Mouse (Mus musculus): ENCODE measurements at regions not wholly inside any gene's neighbourhood (a gene's known extent, or its start where the extent isn't known, plus 50 kb on each side); places are given as distances from the start of the nearest gene placed in this dataset.

DNA sequence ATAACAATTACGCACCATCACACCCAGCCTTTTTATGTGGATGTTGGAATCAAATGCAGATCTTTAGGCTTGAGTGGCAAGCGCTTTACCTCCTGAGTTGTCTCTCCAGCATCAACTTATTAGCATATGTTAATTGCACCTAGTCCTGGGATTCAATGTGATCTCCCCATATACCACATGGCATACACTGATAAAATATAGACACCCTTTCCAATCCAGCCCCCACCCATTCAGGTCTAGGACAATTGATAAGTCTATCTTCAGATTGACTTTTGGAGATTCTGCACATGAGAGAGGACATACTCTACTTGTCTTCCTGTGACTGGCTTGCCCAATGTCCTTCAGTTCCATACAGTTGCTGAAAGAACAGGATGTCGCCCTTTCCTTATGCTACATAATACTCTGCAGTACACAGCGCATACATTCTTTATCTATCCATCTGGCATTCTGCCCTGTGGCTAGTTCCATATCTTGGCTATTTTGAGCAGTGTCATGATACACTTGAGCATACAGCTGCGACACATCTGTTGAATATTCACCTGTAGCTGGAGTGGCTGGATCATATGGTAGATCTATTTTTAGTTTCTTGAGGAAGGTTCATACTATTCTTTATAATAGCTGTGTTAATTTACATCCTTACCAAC, 120.3 kb downstream of the Gsdmc2 start:
- DNase-seq (ENCODE audit: low read depth, low spot score), result no peak

DNA sequence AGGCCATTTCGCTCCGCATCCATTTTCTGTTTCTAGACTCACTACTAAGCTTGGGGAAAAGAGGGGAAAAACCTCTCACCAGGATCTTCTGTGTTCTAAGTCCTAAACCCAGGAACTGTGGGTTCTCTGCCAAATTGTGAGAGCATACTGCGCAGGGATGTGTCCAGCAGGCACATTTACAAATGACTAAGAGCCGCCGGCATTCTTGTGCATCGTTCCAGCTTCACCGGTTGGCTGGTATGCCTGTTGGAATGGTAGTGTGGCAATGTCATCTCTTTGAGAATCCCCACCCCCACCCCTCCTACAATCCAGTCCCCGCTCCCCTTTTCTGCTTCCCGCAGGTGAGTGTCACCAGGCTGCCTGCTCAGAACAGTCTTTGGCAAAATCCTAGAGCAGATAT, 122.0 kb downstream of the Gsdmc2 start:
- no peak for DNase-seq (ENCODE audit: low read depth, low spot score)

DNA sequence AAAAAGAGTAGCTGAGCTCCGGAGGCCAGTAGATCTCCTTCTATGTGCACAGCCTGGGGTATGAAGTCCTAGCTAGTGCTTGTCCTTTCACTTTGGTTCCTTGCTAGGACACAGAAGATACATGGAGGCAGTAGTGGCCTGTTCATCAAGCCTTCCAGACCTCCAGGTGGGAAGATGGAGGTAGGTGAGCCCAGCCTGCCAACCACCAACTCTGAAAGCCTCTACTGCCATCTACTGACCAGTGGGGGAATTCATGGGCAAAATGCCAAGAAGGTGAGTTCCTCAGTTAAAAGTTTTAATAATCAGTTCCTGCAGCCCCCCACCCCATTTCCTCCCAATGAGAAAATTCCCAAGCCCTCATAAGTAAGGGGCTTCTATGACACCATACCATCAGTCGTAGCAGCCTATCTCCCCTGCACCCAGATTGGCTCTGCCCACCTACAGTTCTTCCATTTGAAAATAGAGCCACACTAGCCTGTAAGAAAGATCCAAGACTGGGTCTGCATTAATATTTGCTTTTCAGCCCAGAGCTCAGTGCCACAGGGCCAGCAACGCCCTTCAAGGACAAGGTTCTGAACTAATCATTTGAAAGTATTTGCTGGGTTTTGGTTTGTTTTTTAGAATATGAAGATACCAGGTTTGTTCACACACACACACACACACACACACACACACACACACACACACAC, 123.2 kb downstream of the Gsdmc2 start:
- peak; percentile 53 for DNase-seq (ENCODE audit: low read depth, low spot score)

DNA sequence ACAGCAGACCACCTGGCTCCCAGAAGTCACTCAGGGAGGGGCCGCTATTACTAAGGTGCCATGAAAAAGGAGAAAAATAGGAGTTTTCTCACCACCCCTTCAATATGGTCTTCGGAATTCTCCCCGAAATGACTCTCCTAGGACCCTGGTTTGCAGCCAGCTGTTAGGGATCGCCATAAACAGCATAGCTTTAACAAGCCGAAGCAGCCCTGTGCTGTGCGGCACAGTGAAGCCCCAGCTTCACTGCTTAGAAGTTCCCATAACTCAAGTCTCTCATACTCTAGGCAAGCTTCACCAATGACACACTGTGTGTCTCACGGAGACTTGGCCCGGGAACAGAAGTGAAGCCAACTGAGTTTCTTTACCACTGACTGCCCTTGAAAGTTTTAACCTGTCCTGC, 127.2 kb downstream of the Gsdmc2 start:
- DNase-seq (ENCODE audit: low read depth, low spot score), result no peak

DNA sequence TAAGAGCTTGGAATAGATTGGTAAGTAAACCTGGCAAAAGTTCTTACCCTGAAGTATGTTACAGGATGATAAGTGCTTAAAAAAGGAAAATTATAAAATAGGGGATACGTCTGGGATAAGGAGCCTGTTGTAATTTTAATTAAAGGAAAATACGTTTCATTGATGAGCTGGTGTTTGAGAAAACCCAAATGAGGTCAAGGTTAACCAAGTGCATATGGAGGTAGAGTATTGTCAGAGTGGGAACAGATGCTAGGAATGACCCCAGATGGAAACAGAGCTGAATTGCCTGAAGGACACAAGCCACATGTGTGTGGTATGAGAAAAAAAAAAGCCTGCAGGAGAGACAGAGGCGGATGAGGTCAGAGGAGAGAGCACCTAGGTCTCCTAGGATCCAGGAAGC, 131.3 kb downstream of the Gsdmc2 start:
- DNase-seq (ENCODE audit: low read depth, low spot score), result no peak

DNA sequence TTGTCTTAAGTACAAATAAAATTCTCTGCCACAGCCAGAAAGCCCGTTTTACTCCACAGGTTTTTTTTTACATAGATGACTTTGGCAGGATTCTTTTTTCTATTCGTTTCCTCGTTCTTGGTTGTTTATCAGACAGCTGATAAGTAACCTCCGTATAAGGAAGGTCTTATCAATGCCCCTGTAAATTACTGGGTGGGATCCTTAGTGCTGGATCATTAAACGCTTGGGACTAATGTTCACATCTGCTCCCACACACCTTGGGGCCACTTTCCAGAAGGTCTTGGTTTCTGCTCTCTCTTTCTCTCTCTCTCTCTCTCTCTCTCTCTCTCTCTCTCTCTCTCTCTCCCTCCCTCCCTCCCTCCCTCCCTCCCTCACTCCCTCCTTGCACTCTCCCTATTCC, 134.6 kb downstream of the Gsdmc2 start:
- no peak for DNase-seq (ENCODE audit: low read depth, low spot score)

DNA sequence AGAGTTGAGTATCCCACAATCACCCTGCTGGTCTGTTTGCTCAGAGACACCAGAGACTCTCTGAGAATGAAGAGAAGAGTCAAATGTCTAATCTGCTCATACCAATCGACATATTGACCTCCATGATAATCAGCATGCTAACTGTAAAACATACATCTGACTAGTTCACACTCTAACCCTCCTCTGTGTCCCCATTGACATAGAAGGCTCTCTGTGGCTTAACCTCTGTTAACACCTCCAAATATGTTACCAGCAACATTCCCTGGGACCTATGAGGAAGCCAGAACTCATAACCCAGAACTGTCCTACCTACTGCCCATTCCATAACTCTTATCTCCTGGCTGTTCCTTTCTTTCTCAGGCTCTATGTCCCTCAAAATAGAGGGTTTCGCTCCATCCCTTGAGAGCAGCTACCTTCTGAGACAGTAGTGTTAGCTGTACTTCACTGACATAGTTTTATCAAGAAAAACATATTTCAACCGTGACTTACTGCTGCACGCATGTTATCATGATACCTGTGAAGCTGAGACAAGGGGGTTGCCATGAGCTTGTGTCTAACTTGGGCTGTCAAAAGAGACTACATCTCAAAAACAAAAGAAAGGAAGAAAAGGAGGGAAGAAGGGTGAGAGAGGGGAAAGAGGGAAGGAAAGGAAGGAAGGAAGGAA, 135.6 kb downstream of the Gsdmc2 start:
- DNase-seq (ENCODE audit: low read depth, low spot score), result no peak

DNA sequence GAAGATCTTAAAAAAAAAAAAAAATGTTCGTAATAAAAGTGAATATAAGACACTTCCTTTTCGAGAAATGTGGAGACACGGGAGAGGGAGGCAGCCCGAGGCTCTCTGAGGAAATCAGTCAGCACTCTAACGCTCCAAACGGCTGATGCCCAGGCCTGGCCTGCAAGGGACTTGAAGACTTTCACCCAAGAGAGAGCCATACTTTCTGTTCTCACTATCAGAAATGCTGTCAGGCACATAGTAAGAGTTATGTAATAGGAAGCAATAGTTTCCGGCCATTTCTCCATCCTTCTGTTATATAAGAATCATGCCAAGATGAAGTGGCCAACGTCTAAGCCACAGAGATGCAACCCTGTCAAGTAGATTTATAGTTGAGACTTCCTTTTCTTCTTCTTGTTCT, 140.3 kb downstream of the Gsdmc2 start:
- DNase-seq (ENCODE audit: low read depth, low spot score), result no peak

DNA sequence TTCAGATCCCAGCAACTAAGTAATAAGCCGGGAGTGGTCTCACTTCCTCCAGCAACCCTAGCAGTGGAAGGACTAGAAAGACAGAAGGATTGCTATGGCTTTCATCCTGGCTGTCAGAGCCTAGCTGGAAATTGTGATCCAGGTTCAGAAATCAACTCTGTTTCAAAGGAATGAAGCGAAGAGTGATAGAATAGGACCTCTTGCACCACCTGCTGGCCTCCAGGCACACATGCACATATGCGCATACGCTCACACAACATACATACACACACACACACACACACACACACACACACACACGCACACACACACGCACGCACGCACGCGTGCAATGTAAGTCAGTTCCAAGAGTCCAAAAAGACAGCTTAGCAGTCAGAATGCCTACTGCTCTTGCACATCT, 147.1 kb downstream of the Gsdmc2 start:
- peak; percentile 18 for DNase-seq (ENCODE audit: low read depth, low spot score)

DNA sequence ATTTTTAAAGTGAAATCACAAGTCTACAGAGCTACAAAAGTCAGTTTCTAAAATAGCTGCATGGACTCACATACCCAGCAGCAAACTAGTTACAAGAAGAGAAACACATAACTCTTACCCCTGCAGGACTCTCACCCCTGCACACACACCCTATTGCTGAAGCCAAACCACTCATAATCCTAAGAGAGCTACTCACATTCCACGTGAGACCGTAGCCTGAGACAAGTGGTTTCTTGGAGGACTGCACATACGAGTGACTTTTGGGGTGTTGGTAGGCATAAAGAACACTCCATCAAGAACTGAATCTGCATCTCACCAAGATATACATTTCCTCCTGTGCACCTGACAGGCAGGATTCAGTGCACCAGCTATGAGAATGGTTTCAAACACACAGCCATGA, 150.8 kb downstream of the Gsdmc2 start:
- no peak for DNase-seq (ENCODE audit: low read depth, low spot score)

DNA sequence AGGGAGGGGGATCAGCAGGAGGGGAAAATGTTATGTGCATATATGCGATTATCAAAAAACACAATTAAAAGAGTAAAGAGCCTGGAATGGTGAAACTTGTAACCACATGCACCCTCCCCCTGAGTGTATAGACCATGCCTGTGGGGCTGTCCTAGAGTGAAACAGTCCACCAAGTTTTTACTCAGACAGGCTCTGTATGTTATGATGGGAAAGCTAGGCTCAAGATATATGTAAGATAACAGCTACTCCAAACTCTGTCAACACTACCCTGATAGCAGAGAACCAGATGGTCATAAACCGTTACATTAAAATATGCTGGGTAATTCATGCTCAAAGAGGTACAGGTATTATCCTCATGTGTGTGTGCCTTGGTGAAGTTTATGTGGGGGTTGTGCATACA, 151.4 kb downstream of the Gsdmc2 start:
- DNase-seq (ENCODE audit: low read depth, low spot score), result no peak

DNA sequence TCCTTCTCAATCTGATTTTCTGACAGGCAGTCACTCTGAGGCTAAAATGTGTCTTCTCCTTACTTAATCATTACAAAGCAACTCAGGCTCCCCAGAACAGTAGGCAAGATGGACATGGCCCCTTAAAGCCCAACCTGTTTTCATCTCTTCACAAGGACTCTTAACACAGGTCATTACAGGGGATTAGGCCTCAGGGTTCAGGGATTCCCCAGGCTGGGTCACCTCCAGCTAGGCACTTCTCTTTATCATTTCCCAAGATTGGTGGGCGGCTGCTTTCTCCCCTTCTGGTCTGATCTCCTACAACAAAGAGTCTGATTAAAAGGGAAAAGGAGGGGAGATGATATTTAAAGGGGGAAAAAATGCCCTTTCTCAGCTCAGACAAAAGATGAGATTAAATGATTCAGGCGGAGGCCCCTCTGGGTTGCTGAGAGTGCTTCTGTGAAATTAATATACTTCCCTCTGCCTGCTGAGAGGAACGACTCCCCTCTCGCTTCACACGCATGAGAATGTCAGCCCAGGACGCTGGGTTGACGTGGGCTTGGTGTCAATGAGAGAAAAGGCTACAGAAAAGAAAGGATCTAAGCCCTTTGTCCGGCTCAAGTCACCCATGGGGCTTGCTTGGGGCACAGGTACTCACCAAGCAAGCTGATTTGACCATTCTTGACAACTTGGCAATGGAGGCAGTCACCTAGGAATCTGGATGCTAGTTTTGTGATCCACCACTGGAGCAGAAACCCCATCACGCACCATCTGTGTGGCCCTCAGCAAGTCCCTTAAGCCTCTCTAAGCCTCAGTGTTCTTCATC, 152.3 kb downstream of the Gsdmc2 start:
- DNase-seq (ENCODE audit: low read depth, low spot score), result no peak

DNA sequence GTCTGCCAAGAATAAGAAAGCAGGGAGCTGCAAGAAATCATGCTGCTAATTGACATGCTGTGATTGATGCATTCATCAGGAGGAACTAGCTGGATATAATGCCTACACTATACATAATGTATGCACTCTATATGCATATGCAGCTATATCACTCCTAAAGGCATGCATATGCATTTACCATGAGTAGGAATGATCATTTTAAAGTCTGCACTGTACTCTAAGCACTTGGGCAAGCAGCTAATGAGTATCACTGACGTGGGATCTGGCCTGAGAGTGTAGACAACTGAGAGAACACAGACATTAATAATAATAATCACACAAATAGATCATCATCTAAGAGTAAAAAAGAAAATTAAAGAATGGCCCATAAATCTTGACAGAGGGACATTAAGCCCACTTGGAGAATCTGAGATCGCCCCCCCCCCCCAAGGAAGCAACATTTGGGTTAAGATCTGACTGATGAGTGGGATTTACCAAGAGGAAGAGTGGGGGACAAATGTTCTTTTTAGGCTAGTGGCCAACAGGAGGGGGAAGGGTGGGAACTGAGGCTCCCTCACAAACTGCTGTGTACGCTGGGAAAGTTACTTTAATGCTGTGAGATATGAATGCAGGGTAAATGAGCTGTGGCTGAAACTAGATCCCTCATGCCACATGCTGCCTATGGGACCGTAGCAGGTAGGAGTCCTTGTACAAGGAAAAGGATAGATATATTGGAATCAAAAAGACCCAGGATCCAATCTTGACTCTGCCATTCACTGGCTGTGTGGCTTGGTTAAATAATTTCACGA, 155.0 kb downstream of the Gsdmc2 start:
- DNase-seq (ENCODE audit: low read depth, low spot score), result no peak

DNA sequence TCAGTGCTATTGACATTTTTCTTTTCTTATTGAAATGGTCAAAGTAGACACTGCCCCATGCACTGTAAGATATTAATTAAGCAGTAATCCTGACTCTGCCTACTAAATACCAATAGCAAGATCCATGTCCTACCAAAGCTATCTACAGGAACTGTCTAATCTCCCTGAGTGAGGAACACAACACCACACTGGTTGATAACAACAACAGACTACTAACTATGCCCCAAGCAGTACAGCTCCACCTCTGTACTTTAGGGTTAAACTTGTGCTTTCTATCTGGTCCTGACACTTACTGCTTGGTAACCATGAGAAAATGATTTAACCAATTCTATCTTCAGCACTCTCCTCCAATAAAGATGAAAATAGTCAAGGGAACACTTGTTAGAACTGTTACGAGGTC, 157.1 kb downstream of the Gsdmc2 start:
- DNase-seq (ENCODE audit: low read depth, low spot score), result no peak

DNA sequence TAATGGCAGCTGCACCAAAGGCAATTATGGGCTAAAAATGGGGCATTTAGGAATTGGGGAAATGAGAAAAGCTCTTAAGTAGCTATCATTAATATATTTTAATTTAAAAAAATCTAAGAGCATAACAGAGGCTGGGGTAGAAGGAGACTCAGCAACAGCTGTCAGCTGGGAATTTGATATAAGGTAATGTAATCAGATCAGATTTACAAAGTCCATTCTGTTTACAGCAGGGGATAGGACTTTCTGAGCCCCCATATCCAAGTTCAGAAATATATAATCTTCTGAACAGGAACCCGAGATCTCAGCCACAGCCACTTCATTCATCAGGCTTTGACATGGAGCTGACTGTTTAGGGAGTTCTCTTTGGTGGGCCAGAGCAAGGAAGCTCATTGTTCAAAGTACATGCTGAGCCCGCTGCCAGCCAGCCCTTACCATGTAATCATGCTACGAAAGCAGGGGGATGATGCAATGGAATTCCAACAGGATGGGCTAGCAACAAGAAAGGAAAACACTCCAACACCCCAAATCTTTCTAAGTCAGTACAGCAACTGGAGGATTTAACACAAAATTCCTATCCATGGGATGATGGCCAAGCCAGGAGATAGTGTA, 157.9 kb downstream of the Gsdmc2 start:
- DNase-seq (ENCODE audit: low read depth, low spot score), result no peak

DNA sequence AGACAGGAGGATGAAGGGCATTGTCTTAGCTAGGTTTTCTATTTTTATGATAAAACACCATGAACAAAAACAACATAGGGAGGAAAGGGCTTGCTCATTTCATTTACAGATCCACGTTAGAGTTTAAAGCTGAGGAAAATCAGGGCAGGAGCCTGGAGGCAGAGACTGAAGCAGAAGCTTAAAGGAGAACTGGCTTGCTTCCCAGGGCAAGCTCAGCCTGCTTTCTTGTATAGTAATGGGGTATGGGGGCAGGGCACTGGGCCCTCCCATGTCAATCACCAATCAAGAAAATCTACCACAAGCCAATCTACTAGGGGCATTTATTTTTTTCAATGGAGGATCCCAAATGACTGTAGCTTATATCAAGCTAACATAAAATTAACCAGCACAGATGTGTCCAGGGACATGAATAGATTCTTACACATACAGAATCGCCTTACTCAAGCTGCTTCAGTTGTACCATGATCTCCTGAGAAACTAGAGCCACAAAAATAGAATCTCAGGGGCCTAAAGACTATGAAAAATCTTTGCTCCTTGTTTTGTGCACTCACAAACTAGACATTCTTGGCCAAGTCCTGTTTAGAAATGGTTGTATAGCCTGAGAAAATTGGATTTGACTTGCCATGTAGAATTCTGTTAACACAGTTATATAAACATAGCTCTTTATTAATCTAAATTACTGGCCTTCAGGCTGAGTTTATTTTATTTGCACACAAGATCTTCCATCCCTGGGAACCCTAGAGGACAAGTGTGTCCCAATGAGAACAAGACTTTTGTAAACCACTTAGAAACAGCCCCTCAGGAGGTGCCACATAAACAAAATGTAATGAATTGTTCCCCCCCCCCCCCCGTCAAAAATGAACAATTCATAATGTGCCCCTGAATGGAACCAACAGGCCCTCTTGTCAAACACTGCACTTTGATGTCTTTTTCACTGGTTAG, 164.7 kb downstream of the Gsdmc2 start:
- DNase-seq (ENCODE audit: low read depth, low spot score), result no peak

DNA sequence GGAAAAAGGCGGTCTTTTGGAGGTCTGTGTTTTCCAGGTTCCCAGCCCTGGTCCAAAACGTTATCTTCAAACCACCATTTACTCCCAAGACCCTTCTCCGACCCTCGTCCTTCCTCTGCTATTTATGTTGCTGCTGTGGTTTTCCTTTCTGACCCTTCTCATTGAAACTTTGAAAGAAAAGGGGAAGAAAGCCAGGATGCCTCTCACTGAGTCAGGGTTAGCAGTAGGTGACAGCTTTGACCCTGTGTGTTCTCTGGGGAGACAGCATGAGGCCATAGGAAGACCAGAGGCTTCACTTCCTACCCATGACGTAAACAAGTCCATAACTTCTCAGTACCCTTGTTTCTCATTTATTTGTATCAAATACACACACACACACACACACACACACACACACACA, 166.1 kb downstream of the Gsdmc2 start:
- DNase-seq (ENCODE audit: low read depth, low spot score), result no peak

DNA sequence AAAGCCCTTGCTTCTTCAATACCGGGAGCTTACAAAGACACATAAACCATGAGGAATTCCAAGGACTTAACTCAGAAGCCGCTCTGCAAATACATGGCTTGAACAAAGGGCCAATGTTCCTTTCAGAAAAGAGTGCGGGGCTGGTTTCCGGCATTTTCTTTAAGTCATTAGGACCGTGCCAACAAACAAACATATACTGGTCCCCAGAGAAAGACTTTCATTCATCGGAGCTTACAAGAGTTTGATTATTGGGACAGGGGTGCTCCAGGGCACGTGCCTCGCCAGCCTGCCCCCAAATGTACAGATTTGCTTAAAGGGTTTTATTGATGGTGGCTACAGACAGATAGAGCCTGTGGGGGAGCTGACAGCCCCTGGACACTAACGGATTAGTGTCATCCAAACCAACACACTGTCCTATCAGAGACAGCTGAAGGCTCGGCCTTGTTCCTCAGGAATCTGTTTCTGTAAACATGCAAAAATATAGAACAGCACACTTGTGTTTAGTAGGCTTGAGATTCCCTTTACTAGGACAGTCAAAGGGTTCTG, 169.4 kb downstream of the Gsdmc2 start:
- DNase-seq (ENCODE audit: low read depth, low spot score), result no peak

DNA sequence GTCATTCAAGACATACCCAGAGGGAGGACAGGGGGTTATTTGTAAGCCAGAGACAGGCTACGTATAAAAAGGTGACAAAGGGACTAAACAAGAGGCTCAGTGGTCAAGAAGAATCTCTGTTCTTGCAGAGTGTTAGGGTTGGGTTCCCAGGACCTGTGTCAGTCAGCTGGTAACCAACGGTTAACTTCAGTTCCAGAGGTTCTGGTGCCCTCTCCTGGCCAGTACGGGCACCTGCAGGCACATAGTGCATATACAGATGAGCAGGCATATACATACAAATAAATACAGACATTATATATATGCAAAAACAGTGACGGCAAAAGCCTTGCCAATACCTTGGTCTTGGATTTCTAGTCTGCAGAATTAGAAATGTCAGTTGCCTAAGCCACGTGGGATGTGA, 170.6 kb downstream of the Gsdmc2 start:
- peak; percentile 42 for DNase-seq (ENCODE audit: low read depth, low spot score)

DNA sequence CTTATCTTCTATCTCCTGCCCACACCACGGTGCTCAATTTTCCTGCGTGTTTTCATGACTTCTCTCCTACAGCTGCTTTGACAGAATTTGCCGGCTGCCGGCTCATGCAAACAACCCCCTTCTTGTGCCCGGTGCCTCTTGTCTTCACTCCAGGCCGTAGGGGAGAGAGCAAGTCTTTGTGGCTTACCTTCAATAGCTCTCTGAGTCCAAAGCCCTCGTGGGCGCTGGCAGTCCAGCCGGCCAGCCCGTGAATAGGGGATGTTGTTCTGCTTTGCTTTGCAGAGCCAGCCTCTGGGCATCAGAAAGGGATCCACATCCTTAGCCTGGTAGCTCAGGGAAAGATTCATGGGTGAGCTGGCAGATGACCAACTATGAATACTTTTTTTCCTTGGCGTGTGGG, 173.9 kb downstream of the Gsdmc2 start:
- DNase-seq (ENCODE audit: low read depth, low spot score), result no peak

Measured in R1 (cell line).